Mouse (Mus musculus): ENCODE data around the gene Phgr1.

- TF ChIP-seq CTCF (IDR thresholded peaks at IDR 0.05; ENCODE audit: low read depth, low read length) (no peak), POLR2A (IDR thresholded peaks at IDR 0.05; ENCODE audit: extremely low read depth, insufficient read depth, low read length) (no peak)
These were observed 30.1 kb downstream of the Phgr1 start for GRCm38 (mm10) chr2:118802542-118803118.

Measured in liver, adult 2 months (tissue).